Mouse (Mus musculus) bone marrow macrophage, adult 2 months (primary cell): ENCODE data around the gene P2rx6.

Experiments used
- CTCF ChIP-seq: IDR thresholded peaks from 2 replicates; pipeline ENCODE4 v1.5.1; 2012; ENCODE audit warnings: low read depth, mild to moderate bottlenecking, low read length, moderate library complexity
- POLR2A ChIP-seq: IDR thresholded peaks from 2 replicates; pipeline ENCODE4 v1.6.1; 2012; ENCODE audit warnings: mild to moderate bottlenecking, low read depth, low read length, borderline replicate concordance

- TF ChIP-seq CTCF = 0 out of 2 replicates have a peak, but pooled peaks have one; percentile 5
- TF ChIP-seq POLR2A = no peak
Observed at GRCm38 (mm10) chr16:17625488-17626268, 64.0 kb downstream of the P2rx6 start.
